Mouse (Mus musculus) lung, adult 2 months (tissue): ENCODE results near the gene 2310034G01Rik.

ENCODE experiments used
- CTCF ChIP-seq: fragments of 200-500 bp; IDR thresholded peaks from 2 replicates; pipeline ENCODE4 v1.5.1; 2011; ENCODE audit warnings: mild to moderate bottlenecking, low read length, control low read depth; ENCODE audit not compliant: insufficient read depth
- POLR2A ChIP-seq: fragments of 200-500 bp; IDR thresholded peaks from 2 replicates; pipeline ENCODE4 v1.6.1; 2011; ENCODE audit warnings: low read depth, mild to moderate bottlenecking, control low read depth, low read length, borderline replicate concordance; ENCODE audit errors: extremely low read depth

GRCm38 (mm10) chr19:46327531-46328064 lies 22.5 kb downstream of the 2310034G01Rik start:
- TF ChIP-seq CTCF (no peak), POLR2A (no peak)
